Comparison of ENCODE assay signal across 9 mouse cellular contexts in genomic region chr19:7067344-7068050, GRCm38 (mm10). TPM values are rescaled to one million over a fixed set of nuclear protein-coding genes. Genes with fewer than 3 reads are reported as not detected.
A peak's percentile ranks its signal among the peaks of the same experiment; 100 is the strongest.
DNase-seq lines count a peak whose midpoint lies in the region; ATAC-seq and TF ChIP-seq lines count a peak whose summit lies in the region.
"Had no signal": no experiment of that assay in that cellular context is flagged by ENCODE, and none has a peak within 500 bp of the region (broad histone marks: within the 10 kb centered on the region; RNA-seq: fewer than 3 reads in every experiment).

No protein-coding gene starts in this region.

- H3K4me3 ChIP-seq in MEL (ENCODE audit: control insufficient read depth in 1 of 2, insufficient read depth in 1 of 2, low read depth in 2 of 2, low read length in 2 of 2): peak overlapping the region; percentile 27 to 29
- H3K4me3 ChIP-seq in hindbrain, embryonic 13.5 days: no peak overlapping the region
- H3K4me3 ChIP-seq in midbrain, embryonic 12.5 days: no peak overlapping the region
- no peak overlapping the region for H3K4me3 ChIP-seq in stomach, postnatal 0 days (ENCODE audit: low read depth, low read length)
- H3K4me3 ChIP-seq: heart, embryonic 15.5 days had no signal

- WGBS in hindbrain, embryonic 13.5 days: 55% methylated on average over 20 of the region's 20 CpGs
- 56% methylated on average over 20 of the region's 20 CpGs for WGBS in midbrain, embryonic 12.5 days
- WGBS in stomach, postnatal 0 days: 52% methylated on average over 19 of the region's 20 CpGs

- DNase-seq in MEL (ENCODE audit: low read depth, low spot score): peak; percentile 79
- no peak for DNase-seq in stomach, postnatal 0 days (ENCODE audit: low spot score)
- DNase-seq in layer of hippocampus, adult 11-12 months (ENCODE audit: low spot score): no peak
- DNase-seq in frontal cortex, adult 2 months (ENCODE audit: extremely low spot score in 1 of 2, low spot score in 1 of 2): no peak
- no peak for DNase-seq in cerebellum, adult 18-20 months

- H3K4me2 ChIP-seq in hindbrain, embryonic 13.5 days: 0 out of 2 replicates have a peak overlapping the region, but pooled peaks have one; percentile 30
- H3K4me2 ChIP-seq in midbrain, embryonic 12.5 days (replicated peaks): no peak overlapping the region
- no peak overlapping the region for H3K4me2 ChIP-seq in stomach, postnatal 0 days (replicated peaks; ENCODE audit: low read depth)

- TF ChIP-seq RAD21 in MEL (IDR thresholded peaks at IDR 0.05; ENCODE audit: low read depth, low read length): no peak

- ATAC-seq in common myeloid progenitor, adult 5-6 weeks (replicated peaks; ENCODE audit: low read depth, poor library complexity, severe bottlenecking): peak; percentile 12; the same call in 1 of the 2 replicates
- ATAC-seq in hindbrain, embryonic 13.5 days (ENCODE audit: low FRiP score): no peak
- ATAC-seq in midbrain, embryonic 12.5 days (ENCODE audit: low FRiP score, low read depth): no peak
- no peak for ATAC-seq in stomach, postnatal 0 days (ENCODE audit: low FRiP score, low TSS enrichment)

- H3K79me2 ChIP-seq in MEL (ENCODE audit: control insufficient read depth, insufficient read depth, low read length, poor library complexity): no peaks in the 10 kb centered on the region

- peak overlapping the region; percentile 39 for H3K9ac ChIP-seq in MEL (ENCODE audit: control insufficient read depth, low read depth, low read length, poor library complexity, severe bottlenecking)
- H3K9ac ChIP-seq in hindbrain, embryonic 13.5 days: 0 out of 2 replicates have a peak overlapping the region, but pooled peaks have one; percentile 35
- no peak overlapping the region; the same call in 1 of the 2 replicates for H3K9ac ChIP-seq in midbrain, embryonic 12.5 days (replicated peaks)
- H3K9ac ChIP-seq in stomach, postnatal 0 days (ENCODE audit: low read length): no peak overlapping the region
- H3K9ac ChIP-seq: heart, embryonic 15.5 days had no signal

- TF ChIP-seq CTCF in MEL (IDR thresholded peaks at IDR 0.05 in 2 of 3, conservative IDR thresholded peaks at IDR 0.05 in 1 of 3; ENCODE audit: control insufficient read depth in 1 of 3, insufficient read depth in 1 of 3, low read depth in 2 of 3, low read length in 3 of 3, poor library complexity in 1 of 3, severe bottlenecking in 1 of 3): no peak
- TF ChIP-seq CTCF in stomach, postnatal 0 days (IDR thresholded peaks at IDR 0.05; ENCODE audit: low read depth): no peak

- no peaks in the 10 kb centered on the region for H3K9me3 ChIP-seq in MEL (replicated peaks; ENCODE audit: insufficient read depth, low read length)
- H3K9me3 ChIP-seq in hindbrain, embryonic 13.5 days: no peaks in the 10 kb centered on the region
- no peaks in the 10 kb centered on the region for H3K9me3 ChIP-seq in midbrain, embryonic 12.5 days
- H3K9me3 ChIP-seq in stomach, postnatal 0 days (ENCODE audit: control insufficient read depth, low read length): no peaks in the 10 kb centered on the region
- H3K9me3 ChIP-seq: heart, embryonic 15.5 days had no signal

- H3K27me3 ChIP-seq in MEL (ENCODE audit: control insufficient read depth in 1 of 2, insufficient read depth in 2 of 2, low read length in 2 of 2): no peaks in the 10 kb centered on the region
- peaks cover 26% of the 10 kb centered on the region for H3K27me3 ChIP-seq in hindbrain, embryonic 13.5 days
- H3K27me3 ChIP-seq in midbrain, embryonic 12.5 days: peaks cover 54% of the 10 kb centered on the region
- no peaks in the 10 kb centered on the region for H3K27me3 ChIP-seq in stomach, postnatal 0 days (ENCODE audit: control insufficient read depth, insufficient read depth, low read length)

- H3K4me1 ChIP-seq in MEL (ENCODE audit: control insufficient read depth in 1 of 2, insufficient read depth in 2 of 2, low read length in 2 of 2): peaks cover 4 to 27% of the 10 kb centered on the region in 2 experiments; a peak in 3 of 4 replicates
- peaks cover 74% of the 10 kb centered on the region for H3K4me1 ChIP-seq in hindbrain, embryonic 13.5 days (replicated peaks)
- H3K4me1 ChIP-seq in midbrain, embryonic 12.5 days: peaks cover 72% of the 10 kb centered on the region
- peaks cover 3% of the 10 kb centered on the region for H3K4me1 ChIP-seq in stomach, postnatal 0 days (replicated peaks; ENCODE audit: control insufficient read depth, insufficient read depth)

- TF ChIP-seq POLR2A in MEL (IDR thresholded peaks at IDR 0.05; ENCODE audit: control insufficient read depth in 1 of 2, insufficient read depth in 1 of 2, low read depth in 1 of 2, low read length in 2 of 2, poor library complexity in 1 of 2): no peak; a peak in 1 of 4 replicates

- H3K36me3 ChIP-seq in MEL (ENCODE audit: control insufficient read depth in 1 of 2, insufficient read depth in 2 of 2, low read length in 2 of 2): peaks cover 0 to 5% of the 10 kb centered on the region in 2 experiments; a peak in 1 of 4 replicates
- no peaks in the 10 kb centered on the region for H3K36me3 ChIP-seq in hindbrain, embryonic 13.5 days
- no peaks in the 10 kb centered on the region for H3K36me3 ChIP-seq in midbrain, embryonic 12.5 days
- H3K36me3 ChIP-seq in stomach, postnatal 0 days (ENCODE audit: control insufficient read depth, insufficient read depth, low read length): no peaks in the 10 kb centered on the region
- H3K36me3 ChIP-seq: heart, embryonic 15.5 days had no signal

- H3K27ac ChIP-seq in MEL (ENCODE audit: control insufficient read depth, low read depth, low read length): peak overlapping the region; percentile 55
- H3K27ac ChIP-seq in hindbrain, embryonic 13.5 days: no peak overlapping the region
- H3K27ac ChIP-seq in midbrain, embryonic 12.5 days (replicated peaks): peak overlapping the region; percentile 30; the same call in 1 of the 2 replicates
- no peak overlapping the region for H3K27ac ChIP-seq in stomach, postnatal 0 days (replicated peaks)
- H3K27ac ChIP-seq: heart, embryonic 15.5 days had no signal

- peak; percentile 63 to 72 for TF ChIP-seq EP300 in MEL (IDR thresholded peaks at IDR 0.05; ENCODE audit: low read depth in 1 of 2, low read length in 2 of 2)
- no peak for TF ChIP-seq EP300 in stomach, postnatal 0 days (optimal IDR thresholded peaks at IDR 0.05)

TF ChIP-seq in MEL, 35 proteins besides CTCF, POLR2A, EP300 and RAD21 (continues in another document):
- TF ChIP-seq CHD2 (IDR thresholded peaks at IDR 0.05; ENCODE audit: low read length) (no peak), TCF12 (IDR thresholded peaks at IDR 0.05; ENCODE audit: low read depth, low read length) (peak; percentile 80), E2F4 (IDR thresholded peaks at IDR 0.05; ENCODE audit: borderline replicate concordance, low read depth, low read length) (no peak), ZMIZ1 (IDR thresholded peaks at IDR 0.05; ENCODE audit: low read depth, low read length) (no peak), USF1 (IDR thresholded peaks at IDR 0.05; ENCODE audit: low read depth, low read length) (no peak), SMC3 (IDR thresholded peaks at IDR 0.05; ENCODE audit: low read depth, low read length) (no peak), RCOR1 (IDR thresholded peaks at IDR 0.05; ENCODE audit: low read depth, low read length) (no peak), TBP (IDR thresholded peaks at IDR 0.05; ENCODE audit: low read depth, low read length) (no peak), ELF1 (IDR thresholded peaks at IDR 0.05; ENCODE audit: low read depth, low read length) (no peak), KAT2A (conservative IDR thresholded peaks at IDR 0.05; ENCODE audit: low read depth, low read length) (no peak)

RNA-seq across cellular contexts. Expression of gene Macrod1, which starts 10.9 kb away (rescaled TPM):
- 1.9 and 4.5 TPM in 2 replicates for total RNA-seq in MEL (2012; rRNA removed)
- polyA plus RNA-seq in MEL (2012; ENCODE audit: insufficient read depth in 1 of 2, insufficient read length in 2 of 2, low read depth in 1 of 2, low replicate concordance in 2 of 2, missing spikeins in 1 of 2): 10 to 100 TPM in 1 of 2 experiments, not detected in 1; 15.7 TPM
- 2.8 and 7.9 TPM in 2 replicates for total RNA-seq in common myeloid progenitor, adult 5-6 weeks (2017)
- polyA plus RNA-seq in hindbrain, embryonic 13.5 days (2015; fragmentation: Nextera tagmentation; extraction: Ambion mirVana): 4.2 and 5.3 TPM in 2 replicates
- 3.0 and 3.3 TPM in 2 replicates for polyA plus RNA-seq in midbrain, embryonic 12.5 days (2016; fragmentation: Nextera tagmentation; extraction: Ambion mirVana)
- polyA plus RNA-seq in stomach, postnatal 0 days (2015; fragmentation: Nextera tagmentation; extraction: Ambion mirVana): 16.8 and 20.5 TPM in 2 replicates
- 22.3 and 27.2 TPM in 2 replicates for polyA plus RNA-seq in frontal cortex, adult 2 months (2012; rRNA removed)

RNA-seq across cellular contexts. Expression of gene Stip1, which starts 27.7 kb away (rescaled TPM):
- 281 and 284 TPM in 2 replicates for total RNA-seq in MEL (2012; rRNA removed)
- 100 to 1,000 TPM; 370 to 430 TPM for polyA plus RNA-seq in MEL (2012; ENCODE audit: insufficient read depth in 1 of 2, insufficient read length in 2 of 2, low read depth in 1 of 2, low replicate concordance in 2 of 2, missing spikeins in 1 of 2)
- total RNA-seq in common myeloid progenitor, adult 5-6 weeks (2017): 244 and 257 TPM in 2 replicates
- 233 and 239 TPM in 2 replicates for polyA plus RNA-seq in hindbrain, embryonic 13.5 days (2015; fragmentation: Nextera tagmentation; extraction: Ambion mirVana)
- polyA plus RNA-seq in midbrain, embryonic 12.5 days (2016; fragmentation: Nextera tagmentation; extraction: Ambion mirVana): 315 and 316 TPM in 2 replicates
- 67.9 and 69.7 TPM in 2 replicates for polyA plus RNA-seq in stomach, postnatal 0 days (2015; fragmentation: Nextera tagmentation; extraction: Ambion mirVana)
- 141 and 148 TPM in 2 replicates for polyA plus RNA-seq in frontal cortex, adult 2 months (2012; rRNA removed)

RNA-seq across cellular contexts. Expression of gene Flrt1, which starts 38.0 kb away (rescaled TPM):
- 0.03 TPM in 1 of 2 replicates, not detected in the other for total RNA-seq in MEL (2012; rRNA removed)
- not detected for polyA plus RNA-seq in MEL (2012; ENCODE audit: insufficient read depth in 1 of 2, insufficient read length in 2 of 2, low read depth in 1 of 2, low replicate concordance in 2 of 2, missing spikeins in 1 of 2)
- total RNA-seq in common myeloid progenitor, adult 5-6 weeks (2017): not detected in 2 replicates
- 7.1 and 8.1 TPM in 2 replicates for polyA plus RNA-seq in hindbrain, embryonic 13.5 days (2015; fragmentation: Nextera tagmentation; extraction: Ambion mirVana)
- polyA plus RNA-seq in midbrain, embryonic 12.5 days (2016; fragmentation: Nextera tagmentation; extraction: Ambion mirVana): 8.0 and 8.2 TPM in 2 replicates
- 1.1 and 1.6 TPM in 2 replicates for polyA plus RNA-seq in stomach, postnatal 0 days (2015; fragmentation: Nextera tagmentation; extraction: Ambion mirVana)
- polyA plus RNA-seq in frontal cortex, adult 2 months (2012; rRNA removed): 8.1 TPM in 2 replicates

RNA-seq across cellular contexts. Expression of gene Fermt3, which starts 48.2 kb away (rescaled TPM):
- 295 and 329 TPM in 2 replicates for total RNA-seq in MEL (2012; rRNA removed)
- polyA plus RNA-seq in MEL (2012; ENCODE audit: insufficient read depth in 1 of 2, insufficient read length in 2 of 2, low read depth in 1 of 2, low replicate concordance in 2 of 2, missing spikeins in 1 of 2): 100 to 1,000 TPM; 244 to 327 TPM
- total RNA-seq in common myeloid progenitor, adult 5-6 weeks (2017): 221 and 234 TPM in 2 replicates
- polyA plus RNA-seq in hindbrain, embryonic 13.5 days (2015; fragmentation: Nextera tagmentation; extraction: Ambion mirVana): 4.4 and 5.6 TPM in 2 replicates
- polyA plus RNA-seq in midbrain, embryonic 12.5 days (2016; fragmentation: Nextera tagmentation; extraction: Ambion mirVana): 6.5 and 8.2 TPM in 2 replicates
- polyA plus RNA-seq in stomach, postnatal 0 days (2015; fragmentation: Nextera tagmentation; extraction: Ambion mirVana): 7.6 and 8.1 TPM in 2 replicates
- 5.1 and 5.5 TPM in 2 replicates for polyA plus RNA-seq in frontal cortex, adult 2 months (2012; rRNA removed)

Comparison
In these comparisons a context has a peak if more than half of its experiments do, and no peak if none do; other contexts are left out.
1. H3K27ac ChIP-seq: peak in MEL (single experiment) and midbrain, embryonic 12.5 days (single experiment); none in hindbrain, embryonic 13.5 days (single experiment) and stomach, postnatal 0 days (single experiment).
2. H3K4me3 ChIP-seq: peak in MEL (2 of 2); none in hindbrain, embryonic 13.5 days (single experiment), midbrain, embryonic 12.5 days (single experiment) and stomach, postnatal 0 days (single experiment).
3. H3K9ac ChIP-seq: peak in MEL (single experiment) and hindbrain, embryonic 13.5 days (single experiment); none in midbrain, embryonic 12.5 days (single experiment) and stomach, postnatal 0 days (single experiment).